Mouse (Mus musculus) neural tube, embryonic 14.5 days (tissue): ENCODE results near the gene Sprr2i. TPM values are rescaled to one million over a fixed set of nuclear protein-coding genes. Genes with fewer than 3 reads are reported as not detected.

ENCODE experiments used
- ATAC-seq: fragments of 200-750 bp; cut with Nextera tagmentation; 2 replicates; pipeline ENCODE4 v1.8.0; 2017; ENCODE audit warnings: low read depth, mild to moderate bottlenecking, moderate TSS enrichment, moderate library complexity
- H3K27ac ChIP-seq: fragments of 300-500 bp; sonication (generic); 2 replicates; pipeline ENCODE4 v1.5.1; 2014; ENCODE audit warnings: low read depth, mild to moderate bottlenecking, control low read depth, low read length, moderate library complexity, mixed read lengths
- H3K27me3 ChIP-seq: fragments of 300-500 bp; sonication (generic); 2 replicates; pipeline ENCODE4 v1.6.1; 2014; ENCODE audit warnings: low read length; ENCODE audit not compliant: control insufficient read depth, insufficient read depth
- H3K36me3 ChIP-seq: fragments of 300-500 bp; sonication (generic); 2 replicates; pipeline ENCODE4 v1.6.1; 2014; ENCODE audit warnings: low read length, mixed read lengths; ENCODE audit not compliant: control insufficient read depth, insufficient read depth
- H3K4me1 ChIP-seq: fragments of 300-500 bp; sonication (generic); 2 replicates; pipeline ENCODE4 v1.6.1; 2014; ENCODE audit warnings: low read length; ENCODE audit not compliant: control insufficient read depth, insufficient read depth
- H3K4me2 ChIP-seq: fragments of 300-500 bp; sonication (generic); 2 replicates; pipeline ENCODE4 v1.6.1; 2014; ENCODE audit warnings: mild to moderate bottlenecking, low read depth, low read length, control low read depth
- H3K4me3 ChIP-seq: fragments of 300-500 bp; sonication (generic); 2 replicates; pipeline ENCODE4 v1.5.1; 2014; ENCODE audit warnings: low read depth, low read length, control low read depth, mixed read lengths
- H3K9ac ChIP-seq: fragments of 300-500 bp; sonication (generic); replicated peaks from 2 replicates; pipeline ENCODE4 v1.6.1; 2014; ENCODE audit warnings: low read depth, mild to moderate bottlenecking, control low read depth, low read length, mixed read lengths
- H3K9me3 ChIP-seq: fragments of 300-500 bp; sonication (generic); 2 replicates; pipeline ENCODE4 v1.6.1; 2016; ENCODE audit warnings: low read length; ENCODE audit not compliant: control insufficient read depth
- WGBS: fragments of 180-500 bp; shearing (Covaris S2); extraction: QIAGEN DNeasy Blood & Tissue Kit; methylation state at CpG from one replicate; pipeline ENCODE4 v1.1.7; 2014; 5-methylcytosine and 5-hydroxymethylcytosine counted together
- polyA plus RNA-seq: library from polyadenylated mRNA; unstranded; fragments of >200 nt; fragmentation: Nextera tagmentation; extraction: Ambion mirVana; gene quantifications from 2 replicates; pipeline ENCODE4 v1.2.1, GENCODE M21; 2014

Sprr2i gene
- polyA plus RNA-seq, 1 experiment from 2014 or later, result not detected

DNA sequence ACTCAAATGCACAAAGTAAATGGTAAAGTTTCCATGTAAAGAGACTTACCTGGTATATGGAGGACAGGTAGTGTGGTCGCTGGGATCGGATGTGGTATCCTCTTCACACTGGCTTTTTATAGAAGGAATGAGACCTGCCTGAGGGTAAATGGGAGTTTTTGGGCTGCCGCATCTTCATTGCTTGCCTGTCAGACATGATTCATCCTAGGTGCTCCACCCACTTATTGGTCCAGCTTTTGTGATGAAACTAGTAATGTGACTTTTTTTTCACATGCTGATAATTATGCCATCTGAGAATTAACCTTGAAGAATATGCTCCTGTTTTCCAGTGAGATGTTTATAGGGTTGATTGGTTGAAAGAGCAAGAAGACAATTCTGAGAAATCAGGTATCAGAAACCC is 30.9 kb downstream of the Sprr2i start, which contains the start of gene Sprr1b:
Gene Sprr1b, minus strand, starts transcription at position 101 of the 400 bp plus-strand sequence.
- Histone ChIP-seq H3K9ac (no peak within 1 kb of the TSS), H3K9me3 (no peaks in the 10 kb centered on the region), H3K27ac (no peak within 1 kb of the TSS), H3K36me3 (no peaks in the 10 kb centered on the region), H3K4me2 (no peak within 1 kb of the TSS), H3K4me3 (no peak within 1 kb of the TSS), H3K27me3 (no peaks in the 10 kb centered on the region), H3K4me1 (no peaks in the 10 kb centered on the region)
- WGBS, result 96% methylated on average over 3 of the region's 3 CpGs
- no peak for ATAC-seq

DNA sequence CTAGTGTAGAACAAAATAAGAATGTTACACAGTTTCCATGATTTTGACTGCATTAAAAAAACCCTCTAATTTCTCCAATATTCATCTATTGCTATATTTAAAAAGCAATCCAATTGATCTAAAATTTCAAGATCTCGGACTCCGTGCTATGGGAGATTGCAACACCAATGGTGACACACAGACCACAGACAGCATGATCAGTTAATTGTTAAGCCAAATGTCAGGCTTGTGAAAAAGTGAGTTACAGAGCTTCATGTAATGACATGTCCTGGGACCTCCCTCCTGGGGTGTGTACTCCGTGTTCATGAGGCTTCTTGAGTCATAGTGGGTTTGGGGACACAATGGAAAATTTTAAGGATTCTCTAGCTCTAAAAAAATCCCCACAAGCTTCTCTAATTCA is 32.4 kb downstream of the Sprr2i start:
- 89% methylated on average over 3 of the region's 3 CpGs for WGBS
- H3K9ac ChIP-seq, result no peak overlapping the region
- no peak for ATAC-seq
- H3K36me3 ChIP-seq, result no peaks in the 10 kb centered on the region
- H3K27me3 ChIP-seq, result no peaks in the 10 kb centered on the region
- H3K4me3 ChIP-seq, result no peak overlapping the region
- H3K4me2 ChIP-seq, result no peak overlapping the region
- H3K9me3 ChIP-seq, result no peaks in the 10 kb centered on the region
- H3K27ac ChIP-seq, result no peak overlapping the region
- no peaks in the 10 kb centered on the region for H3K4me1 ChIP-seq

DNA sequence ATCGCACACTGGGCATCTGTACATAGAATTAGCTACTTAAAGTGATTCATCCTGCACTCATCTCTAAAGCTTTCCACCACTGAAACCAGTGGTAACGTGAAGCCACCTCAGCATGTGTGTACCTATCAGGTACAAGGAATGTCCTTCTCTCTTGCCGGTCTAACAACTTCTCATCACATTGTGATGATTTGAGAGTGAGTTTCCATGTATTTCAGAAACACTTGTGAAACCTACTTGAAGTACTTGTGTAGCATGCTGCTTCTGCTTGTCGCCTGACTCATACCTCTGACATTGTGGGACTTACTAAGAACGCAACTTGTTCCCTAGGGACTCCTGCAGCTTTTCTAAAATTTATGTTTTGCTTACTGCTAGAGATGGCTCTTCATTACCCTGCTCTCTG is 47.4 kb downstream of the Sprr2i start:
- no peaks in the 10 kb centered on the region for H3K4me1 ChIP-seq
- H3K36me3 ChIP-seq, result no peaks in the 10 kb centered on the region
- H3K9me3 ChIP-seq, result no peaks in the 10 kb centered on the region
- H3K27ac ChIP-seq, result no peak overlapping the region
- H3K4me2 ChIP-seq, result no peak overlapping the region
- no peak overlapping the region for H3K9ac ChIP-seq
- WGBS, result 89% methylated on average over 5 of the region's 5 CpGs
- no peak for ATAC-seq
- no peak overlapping the region for H3K4me3 ChIP-seq
- H3K27me3 ChIP-seq, result no peaks in the 10 kb centered on the region

DNA sequence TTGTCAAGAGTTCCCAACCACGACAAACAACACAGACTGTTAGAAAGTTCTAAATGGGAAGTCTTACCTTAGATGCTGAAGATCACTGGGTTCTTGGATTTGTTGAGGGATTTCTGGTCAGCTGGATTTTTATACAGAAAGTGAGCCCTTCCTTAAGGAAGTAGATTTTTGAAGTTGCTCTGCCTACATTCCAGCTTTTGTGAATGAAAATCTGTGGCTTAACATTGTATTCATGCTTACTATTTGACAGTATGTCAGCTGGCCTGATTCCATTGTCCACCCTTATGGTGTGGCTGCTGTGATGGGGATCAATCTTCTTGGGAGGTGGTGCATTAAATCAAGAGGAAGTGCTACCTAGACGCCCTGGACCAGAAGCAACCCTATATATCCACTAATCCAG is 50.8 kb downstream of the Sprr2i start, which contains the start of gene Sprr3:
Gene Sprr3, minus strand, starts transcription at position 101 of the 400 bp plus-strand sequence.
- ATAC-seq, result no peak
- H3K36me3 ChIP-seq, result no peaks in the 10 kb centered on the region
- H3K9ac ChIP-seq, result no peak within 1 kb of the TSS
- H3K4me3 ChIP-seq, result no peak within 1 kb of the TSS
- no peak within 1 kb of the TSS for H3K4me2 ChIP-seq
- no peaks in the 10 kb centered on the region for H3K9me3 ChIP-seq
- WGBS, result 72% methylated on average over 2 of the region's 2 CpGs
- H3K27ac ChIP-seq, result no peak within 1 kb of the TSS
- no peaks in the 10 kb centered on the region for H3K4me1 ChIP-seq
- H3K27me3 ChIP-seq, result no peaks in the 10 kb centered on the region

Other genes with a start within 250 kb of the Sprr2i start
- not detected in 2 replicates for gene Sprr2a1, start 192.2 kb upstream of the Sprr2i start, polyA plus RNA-seq
- not detected in 2 replicates for gene Sprr2a2, start 192.1 kb upstream of the Sprr2i start, polyA plus RNA-seq
- gene Sprr2a3, start 122.6 kb upstream of the Sprr2i start, polyA plus RNA-seq, result not detected in 2 replicates
- not detected in 2 replicates for gene Sprr2b, start 91.4 kb upstream of the Sprr2i start, polyA plus RNA-seq
- gene Sprr2d, start 68.9 kb upstream of the Sprr2i start, polyA plus RNA-seq, result not detected in 2 replicates
- gene Sprr2e, start 55.8 kb upstream of the Sprr2i start, polyA plus RNA-seq, result not detected in 2 replicates
- not detected in 2 replicates for gene Sprr2f, start 42.8 kb upstream of the Sprr2i start, polyA plus RNA-seq
- not detected in 2 replicates for gene Sprr2h, start 22.3 kb upstream of the Sprr2i start, polyA plus RNA-seq
- gene Sprr2j-ps, start 10.1 kb downstream of the Sprr2i start, polyA plus RNA-seq, result not detected in 2 replicates
- gene Gm9774, start 21.4 kb downstream of the Sprr2i start, polyA plus RNA-seq, result 5.1 and 7.9 TPM in 2 replicates
- not detected in 2 replicates for gene Sprr2k, start 24.6 kb downstream of the Sprr2i start, polyA plus RNA-seq
- gene Sprr1b, start 30.8 kb downstream of the Sprr2i start, polyA plus RNA-seq, result not detected in 2 replicates
- gene Sprr3, start 50.7 kb downstream of the Sprr2i start, polyA plus RNA-seq, result not detected in 2 replicates
- not detected in 2 replicates for gene Sprr1a, start 77.9 kb downstream of the Sprr2i start, polyA plus RNA-seq
- gene Sprr4, start 92.5 kb downstream of the Sprr2i start, polyA plus RNA-seq, result not detected in 2 replicates
- gene 2310046K23Rik, start 126.5 kb downstream of the Sprr2i start, polyA plus RNA-seq, result not detected in 2 replicates
- gene Ivl, start 165.7 kb downstream of the Sprr2i start, polyA plus RNA-seq, result not detected in 2 replicates
- gene Smcp, start 181.0 kb downstream of the Sprr2i start, polyA plus RNA-seq, result not detected in 2 replicates
- gene 2210017I01Rik, start 199.5 kb downstream of the Sprr2i start, polyA plus RNA-seq, result not detected in 2 replicates
- not detected in 2 replicates for gene Lce6a, start 213.7 kb downstream of the Sprr2i start, polyA plus RNA-seq
- not detected in 2 replicates for gene Lce1a1, start 240.3 kb downstream of the Sprr2i start, polyA plus RNA-seq
- gene Lce1b, start 248.9 kb downstream of the Sprr2i start, polyA plus RNA-seq, result not detected in 2 replicates